Comparison of ENCODE assay signal across 11 mouse cellular contexts in genomic region chr2:164823969-164824368, GRCm38 (mm10). TPM values are rescaled to one million over a fixed set of nuclear protein-coding genes. Genes with fewer than 3 reads are reported as not detected.
DNase-seq lines count a peak whose midpoint lies in the region; ATAC-seq and TF ChIP-seq lines count a peak whose summit lies in the region.
"Had no signal": no experiment of that assay in that cellular context is flagged by ENCODE, and none has a peak within 500 bp of the region (broad histone marks: within the 10 kb centered on the region; RNA-seq: fewer than 3 reads in every experiment).

No protein-coding gene starts in this region.

- H3K9ac ChIP-seq in hindbrain, embryonic 13.5 days = 0 out of 2 replicates have a peak overlapping the region, but pooled peaks have one; percentile 8
- no peak overlapping the region; the same call in 1 of the 2 replicates for H3K9ac ChIP-seq in midbrain, embryonic 16.5 days (ENCODE audit: low read depth, low read length)

- TF ChIP-seq CTCF in cerebellum, adult 2 months (IDR thresholded peaks at IDR 0.05; ENCODE audit: borderline replicate concordance, insufficient read depth, low read depth, low read length) = no peak
- TF ChIP-seq CTCF in layer of hippocampus, adult 2 months (conservative IDR thresholded peaks at IDR 0.05) = no peak

- peak overlapping the region; percentile 17 for H3K4me3 ChIP-seq in cerebellum, adult 2 months (replicated peaks; ENCODE audit: insufficient read depth, low read depth, low read length)
- H3K4me3 ChIP-seq in layer of hippocampus, adult 2 months = peak overlapping the region; percentile 63
- peak overlapping the region; percentile 72 for H3K4me3 ChIP-seq in hindbrain, embryonic 13.5 days
- H3K4me3 ChIP-seq in midbrain, embryonic 16.5 days (ENCODE audit: low read depth, low read length) = no peak overlapping the region

- 92% methylated on average over 4 of the region's 4 CpGs for WGBS in cerebellum, adult 2 months
- 95% methylated on average over 4 of the region's 4 CpGs for WGBS in hindbrain, embryonic 13.5 days
- 90% methylated on average over 4 of the region's 4 CpGs for WGBS in midbrain, embryonic 16.5 days

- peak overlapping the region; percentile 56 for H3K4me2 ChIP-seq in hindbrain, embryonic 13.5 days
- H3K4me2 ChIP-seq in midbrain, embryonic 16.5 days (ENCODE audit: low read length) = peak overlapping the region; percentile 61; the same call in 1 of the 2 replicates

- H3K4me1 ChIP-seq in cerebellum, adult 2 months (ENCODE audit: control insufficient read depth, insufficient read depth, low read length) = peaks cover 20% of the 10 kb centered on the region
- peaks cover 24% of the 10 kb centered on the region for H3K4me1 ChIP-seq in hindbrain, embryonic 13.5 days (replicated peaks)
- peaks cover 14% of the 10 kb centered on the region for H3K4me1 ChIP-seq in midbrain, embryonic 16.5 days (ENCODE audit: control insufficient read depth, insufficient read depth, low read length)

- H3K27me3 ChIP-seq in cerebellum, adult 2 months (ENCODE audit: control insufficient read depth, insufficient read depth, low read length) = no peaks in the 10 kb centered on the region
- no peaks in the 10 kb centered on the region for H3K27me3 ChIP-seq in hindbrain, embryonic 13.5 days
- no peaks in the 10 kb centered on the region for H3K27me3 ChIP-seq in midbrain, embryonic 16.5 days (ENCODE audit: control insufficient read depth, insufficient read depth, low read depth, low read length)

- no peaks in the 10 kb centered on the region for H3K9me3 ChIP-seq in hindbrain, embryonic 13.5 days
- H3K9me3 ChIP-seq in midbrain, embryonic 16.5 days (replicated peaks; ENCODE audit: control insufficient read depth, low read length, poor library complexity, severe bottlenecking) = no peaks in the 10 kb centered on the region

- ATAC-seq in hindbrain, embryonic 13.5 days (ENCODE audit: low FRiP score) = no peak
- no peak for ATAC-seq in midbrain, embryonic 16.5 days

- peaks cover 70% of the 10 kb centered on the region for H3K36me3 ChIP-seq in hindbrain, embryonic 13.5 days
- peaks cover 32% of the 10 kb centered on the region for H3K36me3 ChIP-seq in midbrain, embryonic 16.5 days (ENCODE audit: control insufficient read depth, insufficient read depth, low read length)

- no peak for TF ChIP-seq POLR2A in cerebellum, adult 2 months (IDR thresholded peaks at IDR 0.05; ENCODE audit: borderline replicate concordance, insufficient read depth, low read length)

- no peak for DNase-seq in cerebellum, adult 2 months
- DNase-seq in cerebellum, postnatal 25 days = no peak
- DNase-seq in layer of hippocampus, adult 2 months (ENCODE audit: low spot score in 2 of 2) = no peak
- no peak for DNase-seq in layer of hippocampus, postnatal 14 days (ENCODE audit: low spot score in 2 of 2)
- no peak for DNase-seq in gastrocnemius, adult 8-10 months (ENCODE audit: low spot score in 2 of 2)
- no peak for DNase-seq in frontal cortex, postnatal 14 days (ENCODE audit: low spot score in 2 of 2)
- DNase-seq: cerebellum, adult 11-12 months; kidney, adult 9 months had no signal

- no peak overlapping the region for H3K27ac ChIP-seq in cerebellum, adult 2 months (ENCODE audit: insufficient read depth, low read length)
- no peak overlapping the region for H3K27ac ChIP-seq in layer of hippocampus, adult 2 months
- H3K27ac ChIP-seq in hindbrain, embryonic 13.5 days = no peak overlapping the region
- no peak overlapping the region for H3K27ac ChIP-seq in midbrain, embryonic 16.5 days (ENCODE audit: low read length)

RNA-seq across cellular contexts. Expression of gene Zswim1, which starts 1.5 kb away (rescaled TPM):
- polyA plus RNA-seq in cerebellum, adult 2 months (2012; rRNA removed) = 19.4 and 20.0 TPM in 2 replicates
- 10 to 100 TPM; 23.6 to 25.2 TPM for total RNA-seq in layer of hippocampus, adult 2 months (2021)
- 10 to 100 TPM; 18.1 to 18.2 TPM for total RNA-seq in layer of hippocampus, postnatal 14 days (2021)
- 23.9 and 24.3 TPM in 2 replicates for polyA plus RNA-seq in hindbrain, embryonic 13.5 days (2015; fragmentation: Nextera tagmentation; extraction: Ambion mirVana)
- 29.5 and 29.9 TPM in 2 replicates for polyA plus RNA-seq in midbrain, embryonic 16.5 days (2015; fragmentation: Nextera tagmentation; extraction: Ambion mirVana)
- total RNA-seq in gastrocnemius, adult 8-10 months (2022) = 1 to 10 TPM; 4.7 to 5.3 (median 5.0) TPM

RNA-seq across cellular contexts. Expression of gene Spata25, which starts 4.4 kb away (rescaled TPM):
- polyA plus RNA-seq in cerebellum, adult 2 months (2012; rRNA removed) = 0.25 and 0.30 TPM in 2 replicates
- under 1 TPM; 0.47 to 0.79 TPM for total RNA-seq in layer of hippocampus, adult 2 months (2021)
- under 1 TPM in 1 of 2 experiments, not detected in 1; 0.67 TPM for total RNA-seq in layer of hippocampus, postnatal 14 days (2021)
- not detected in 2 replicates for polyA plus RNA-seq in hindbrain, embryonic 13.5 days (2015; fragmentation: Nextera tagmentation; extraction: Ambion mirVana)
- not detected in 2 replicates for polyA plus RNA-seq in midbrain, embryonic 16.5 days (2015; fragmentation: Nextera tagmentation; extraction: Ambion mirVana)
- not detected for total RNA-seq in gastrocnemius, adult 8-10 months (2022)
- polyA plus RNA-seq: limb, embryonic 11.5 days had no signal

RNA-seq across cellular contexts. Expression of gene Ctsa, which starts 8.7 kb away (rescaled TPM):
- polyA plus RNA-seq in cerebellum, adult 2 months (2012; rRNA removed) = 177 and 191 TPM in 2 replicates
- total RNA-seq in layer of hippocampus, adult 2 months (2021) = 100 to 1,000 TPM; 103 to 108 TPM
- total RNA-seq in layer of hippocampus, postnatal 14 days (2021) = 10 to 100 TPM; 87.7 to 89.6 TPM
- polyA plus RNA-seq in hindbrain, embryonic 13.5 days (2015; fragmentation: Nextera tagmentation; extraction: Ambion mirVana) = 101 and 109 TPM in 2 replicates
- 95.4 and 95.6 TPM in 2 replicates for polyA plus RNA-seq in midbrain, embryonic 16.5 days (2015; fragmentation: Nextera tagmentation; extraction: Ambion mirVana)
- total RNA-seq in gastrocnemius, adult 8-10 months (2022) = 10 to 100 TPM; 51.1 to 55.7 (median 52.7) TPM

RNA-seq across cellular contexts. Expression of gene Neurl2, which starts 9.3 kb away (rescaled TPM):
- 6.1 and 6.3 TPM in 2 replicates for polyA plus RNA-seq in cerebellum, adult 2 months (2012; rRNA removed)
- total RNA-seq in layer of hippocampus, adult 2 months (2021) = 1 to 10 TPM; 2.8 to 3.6 TPM
- 1 to 10 TPM; 3.9 to 4.1 TPM for total RNA-seq in layer of hippocampus, postnatal 14 days (2021)
- 5.4 and 5.9 TPM in 2 replicates for polyA plus RNA-seq in hindbrain, embryonic 13.5 days (2015; fragmentation: Nextera tagmentation; extraction: Ambion mirVana)
- polyA plus RNA-seq in midbrain, embryonic 16.5 days (2015; fragmentation: Nextera tagmentation; extraction: Ambion mirVana) = 5.4 and 7.0 TPM in 2 replicates
- 10 to 100 TPM; 39.0 to 44.4 (median 39.5) TPM for total RNA-seq in gastrocnemius, adult 8-10 months (2022)

RNA-seq across cellular contexts. Expression of gene Zswim3, which starts 19.1 kb away (rescaled TPM):
- polyA plus RNA-seq in cerebellum, adult 2 months (2012; rRNA removed) = 7.6 and 8.1 TPM in 2 replicates
- total RNA-seq in layer of hippocampus, adult 2 months (2021) = 1 to 10 TPM; 7.2 to 8.9 TPM
- 1 to 10 TPM; 6.0 to 8.3 TPM for total RNA-seq in layer of hippocampus, postnatal 14 days (2021)
- polyA plus RNA-seq in hindbrain, embryonic 13.5 days (2015; fragmentation: Nextera tagmentation; extraction: Ambion mirVana) = 13.7 and 14.6 TPM in 2 replicates
- 17.0 and 17.4 TPM in 2 replicates for polyA plus RNA-seq in midbrain, embryonic 16.5 days (2015; fragmentation: Nextera tagmentation; extraction: Ambion mirVana)
- total RNA-seq in gastrocnemius, adult 8-10 months (2022) = 1 to 10 TPM in 3 of 4 experiments, under 1 TPM in 1; 0.90 to 1.7 (median 1.2) TPM
